Mouse (Mus musculus) cerebellum, adult 2 months (tissue): ENCODE measurements around the gene Cd151. TPM values are rescaled to one million over a fixed set of nuclear protein-coding genes. Genes with fewer than 3 reads are reported as not detected.

Experiments used
- DNase-seq, 2 experiments: peaks; one replicate each; pipeline ENCODE4 v3.0.0; 2021
- H3K27ac ChIP-seq: fragments of 200-500 bp; 2 replicates; pipeline ENCODE4 v1.5.1; 2012; ENCODE audit warnings: low read length, control low read depth, inconsistent platforms; ENCODE audit not compliant: insufficient read depth
- H3K27me3 ChIP-seq: fragments of 200-500 bp; 2 replicates; pipeline ENCODE4 v1.6.1; 2012; ENCODE audit warnings: inconsistent platforms, mild to moderate bottlenecking, low read length, moderate library complexity; ENCODE audit not compliant: control insufficient read depth, insufficient read depth
- H3K4me1 ChIP-seq: fragments of 200-500 bp; 2 replicates; pipeline ENCODE4 v1.6.1; 2011; ENCODE audit warnings: low read length; ENCODE audit not compliant: control insufficient read depth, insufficient read depth
- H3K4me3 ChIP-seq: fragments of 200-500 bp; replicated peaks from 2 replicates; pipeline ENCODE3; 2011; ENCODE audit warnings: mild to moderate bottlenecking, low read depth, low read length, control low read depth; ENCODE audit not compliant: insufficient read depth
- CTCF ChIP-seq: fragments of 200-500 bp; IDR thresholded peaks from 2 replicates; pipeline ENCODE4 v1.5.1; 2011; ENCODE audit warnings: low read depth, mild to moderate bottlenecking, control low read depth, low read length, moderate library complexity, borderline replicate concordance; ENCODE audit not compliant: insufficient read depth
- POLR2A ChIP-seq: fragments of 200-500 bp; IDR thresholded peaks from 2 replicates; pipeline ENCODE4 v1.6.1; 2011; ENCODE audit warnings: low read length, control low read depth, borderline replicate concordance; ENCODE audit not compliant: insufficient read depth
- WGBS: fragments of 180-500 bp; shearing (Covaris S2); methylation state at CpG from one replicate; pipeline ENCODE4 v1.1.7; 2018; 5-methylcytosine and 5-hydroxymethylcytosine counted together
- polyA plus RNA-seq: library from polyadenylated mRNA; depleted of rRNA; stranded (reverse); fragments of >200 nt; gene quantifications from 2 replicates; pipeline ENCODE4 v1.2.3, GENCODE M21; 2012

Gene Cd151
- polyA plus RNA-seq, 1 experiment = 68.7 TPM

DNA sequence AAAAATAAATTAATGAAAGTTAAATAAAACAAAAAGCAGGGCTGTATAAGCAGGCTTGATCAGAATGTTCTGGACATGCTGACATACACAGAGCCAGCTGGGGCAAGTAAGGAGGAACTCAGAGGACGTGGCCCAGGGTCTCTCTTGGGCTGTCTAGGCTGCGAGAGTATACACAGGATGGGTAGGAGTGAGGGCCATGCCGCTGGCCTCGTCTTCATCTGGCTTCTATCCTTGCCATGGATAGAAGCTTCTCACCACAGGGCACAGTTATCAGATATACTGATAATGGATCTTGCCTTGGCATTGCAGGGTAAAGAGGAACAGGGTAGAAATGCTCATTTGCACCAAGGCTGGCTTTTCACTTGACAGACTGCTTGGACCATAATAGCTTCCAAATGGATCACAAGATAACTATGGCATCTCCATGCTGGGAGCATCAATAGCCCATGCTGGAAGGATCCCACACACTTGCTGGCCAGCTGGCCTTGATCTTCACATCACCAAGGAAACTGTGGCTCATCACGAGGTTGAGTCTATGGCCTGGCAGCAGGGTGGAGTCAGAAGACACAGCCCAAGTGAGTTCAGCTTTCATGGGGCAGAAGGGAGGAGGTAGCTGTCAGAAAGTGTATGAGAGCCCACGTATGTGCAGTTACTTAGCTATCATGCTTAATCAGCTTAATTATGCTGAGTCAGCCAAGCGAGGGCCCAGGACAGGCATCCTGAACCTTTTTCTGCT is 34.8 kb downstream of the Cd151 start:
- WGBS = 37% methylated on average over 7 of the region's 7 CpGs

GRCm38 (mm10) chr7:141502556-141502905 is 35.3 kb downstream of the Cd151 start:
- Histone ChIP-seq H3K4me3 (no peak overlapping the region), H3K27me3 (no peaks in the 10 kb centered on the region), H3K27ac (peak overlapping the region; percentile 62), H3K4me1 (peaks cover 19% of the 10 kb centered on the region)
- DNase-seq = peak; percentile 76 to 90
- WGBS = 11% methylated on average over 5 of the region's 5 CpGs
- TF ChIP-seq POLR2A = no peak
- TF ChIP-seq CTCF = no peak

More for the DNA sequence above, 34.8 kb downstream of the Cd151 start:
- peak in 1 of 2 experiments; percentile 63 for DNase-seq
- Histone ChIP-seq H3K27me3 (no peaks in the 10 kb centered on the region), H3K4me1 (peaks cover 24% of the 10 kb centered on the region), H3K27ac (peak overlapping the region; percentile 62), H3K4me3 (no peak overlapping the region)
- no peak for TF ChIP-seq POLR2A
- TF ChIP-seq CTCF = no peak

DNA sequence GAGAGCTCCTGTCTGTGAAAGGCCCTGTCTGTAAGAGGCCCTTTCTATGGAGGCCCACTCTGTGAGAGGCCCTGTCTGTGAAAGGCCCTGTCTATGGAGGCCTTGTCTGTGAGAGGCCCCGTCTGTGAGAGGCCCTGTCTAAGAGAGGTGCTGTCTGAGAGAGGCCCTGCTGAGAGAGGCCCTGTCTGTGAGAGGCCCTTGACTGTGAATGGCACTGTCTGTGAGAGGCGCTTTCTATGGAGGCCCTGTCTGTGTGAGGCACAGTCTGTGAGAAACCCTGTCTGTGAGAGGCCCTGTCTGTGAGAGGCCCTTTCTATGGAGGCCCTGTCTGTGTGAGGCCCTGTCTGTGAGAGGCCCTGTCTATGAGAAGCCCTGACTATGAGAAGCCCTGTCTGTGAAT is 39.1 kb downstream of the Cd151 start:
- Histone ChIP-seq H3K27me3 (no peaks in the 10 kb centered on the region), H3K27ac (no peak overlapping the region), H3K4me1 (peaks cover 44% of the 10 kb centered on the region), H3K4me3 (no peak overlapping the region)
- DNase-seq = no peak
- 85% methylated on average over 2 of the region's 2 CpGs for WGBS
- TF ChIP-seq POLR2A (no peak), CTCF (no peak)

DNA sequence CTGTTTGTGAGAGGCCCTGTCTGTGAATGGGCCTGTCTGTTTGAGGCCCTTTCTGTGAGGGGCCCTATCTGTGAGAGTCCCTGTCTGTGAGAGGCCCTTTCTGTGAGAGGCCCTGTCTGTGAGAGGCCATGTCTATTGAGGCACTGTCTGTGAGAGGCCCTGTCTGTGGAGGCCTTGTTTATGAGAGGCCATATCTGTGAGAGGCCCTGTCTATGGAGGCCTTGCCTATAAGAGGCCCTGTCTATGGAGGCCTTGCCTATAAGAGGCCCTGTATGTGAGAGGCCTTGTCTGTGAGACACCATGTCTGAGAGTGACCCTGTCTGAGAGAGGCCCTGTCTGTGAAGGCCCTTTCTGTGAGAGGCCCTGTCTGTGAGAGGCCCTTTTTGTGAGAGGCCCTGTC is 41.0 kb downstream of the Cd151 start:
- Histone ChIP-seq H3K27ac (peak overlapping the region; percentile 44; the same call in 1 of the 2 replicates), H3K27me3 (no peaks in the 10 kb centered on the region), H3K4me3 (no peak overlapping the region), H3K4me1 (peaks cover 37% of the 10 kb centered on the region)
- DNase-seq = no peak
- TF ChIP-seq CTCF (no peak), POLR2A (no peak)

- WGBS = 9% methylated on average over 5 of the region's 5 CpGs
- no peak overlapping the region for H3K4me3 ChIP-seq
- no peak for TF ChIP-seq POLR2A
- no peak for TF ChIP-seq CTCF
- peak in 1 of 2 experiments; percentile 83 for DNase-seq
- H3K27me3 ChIP-seq = no peaks in the 10 kb centered on the region
- peak overlapping the region; percentile 95 for H3K27ac ChIP-seq
- H3K4me1 ChIP-seq = peaks cover 37% of the 10 kb centered on the region
Observed at GRCm38 (mm10) chr7:141510196-141510595, 43.0 kb downstream of the Cd151 start.

DNA sequence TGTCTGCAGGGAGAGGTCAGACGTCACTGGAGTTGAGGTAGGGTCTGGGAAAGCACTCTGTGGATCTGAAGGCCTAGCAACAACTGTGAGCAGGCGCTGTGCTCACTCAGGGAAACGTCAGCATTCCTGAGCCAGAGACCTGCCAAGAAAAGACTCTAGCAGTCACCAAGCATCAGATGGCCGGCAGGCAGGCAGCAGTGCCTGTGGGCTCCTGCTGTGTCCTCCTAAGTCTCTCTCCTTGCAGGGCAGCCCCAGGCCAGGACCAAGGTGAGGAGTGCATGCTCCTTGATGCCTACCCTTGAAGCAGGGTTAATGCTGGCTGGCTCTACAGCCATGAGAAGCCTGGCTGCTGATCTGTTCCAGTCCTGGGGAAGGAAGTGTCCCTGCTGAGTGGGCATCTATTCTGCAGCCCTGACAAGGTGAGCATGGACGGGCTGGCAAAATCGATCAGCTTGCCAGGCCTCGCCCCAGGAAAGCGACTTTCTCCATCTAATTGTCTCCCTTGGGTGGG is 43.5 kb downstream of the Cd151 start:
- TF ChIP-seq CTCF (no peak), POLR2A (no peak)
- WGBS = 10% methylated on average over 8 of the region's 8 CpGs
- peak; percentile 78 to 80 for DNase-seq
- H3K27me3 ChIP-seq = no peaks in the 10 kb centered on the region
- peak overlapping the region; percentile 95 for H3K27ac ChIP-seq
- peaks cover 37% of the 10 kb centered on the region for H3K4me1 ChIP-seq
- H3K4me3 ChIP-seq = no peak overlapping the region

- TF ChIP-seq CTCF (no peak), POLR2A (no peak)
- Histone ChIP-seq H3K27ac (no peak overlapping the region), H3K27me3 (no peaks in the 10 kb centered on the region), H3K4me3 (no peak overlapping the region), H3K4me1 (peaks cover 3% of the 10 kb centered on the region)
- 79% methylated on average over 4 of the region's 4 CpGs for WGBS
- DNase-seq = no peak
Observed at GRCm38 (mm10) chr7:141517638-141518037, 50.4 kb downstream of the Cd151 start.

DNA sequence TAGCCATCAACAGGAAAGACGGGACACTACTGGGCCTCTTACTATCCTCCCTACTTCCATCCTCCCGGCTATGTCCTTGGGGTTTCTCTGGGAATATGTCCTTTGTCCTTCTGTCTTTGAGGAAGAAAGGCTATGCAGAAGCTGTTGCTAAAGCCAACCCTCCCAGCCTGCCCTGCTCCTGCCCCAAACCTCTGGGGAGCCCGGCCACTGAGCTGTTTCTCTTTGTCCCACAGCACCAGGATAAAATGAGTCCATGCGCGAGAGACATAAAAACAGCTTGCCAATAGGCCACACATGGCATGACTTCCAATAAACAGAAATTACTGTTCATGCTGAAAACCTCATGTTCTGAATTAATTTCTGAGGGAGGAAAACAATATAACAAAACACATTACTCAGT is 51.1 kb downstream of the Cd151 start:
- peaks cover 10% of the 10 kb centered on the region for H3K4me1 ChIP-seq
- H3K4me3 ChIP-seq = no peak overlapping the region
- H3K27me3 ChIP-seq = no peaks in the 10 kb centered on the region
- DNase-seq = no peak
- TF ChIP-seq POLR2A = no peak
- TF ChIP-seq CTCF = no peak
- H3K27ac ChIP-seq = no peak overlapping the region
- WGBS = 68% methylated on average over 5 of the region's 5 CpGs
